Mouse (Mus musculus): ENCODE data around the gene Irs1. TPM values are rescaled to one million over a fixed set of nuclear protein-coding genes. Genes with fewer than 3 reads are reported as not detected.

Gene Irs1
- total and polyA plus RNA-seq, 3 experiments, result not detected

Other genes starting within 250 kb of the Irs1 start
- gene Gm9747, start 58.3 kb downstream of the Irs1 start, total RNA-seq (2012; rRNA removed), result not detected in 2 replicates
- gene Gm9747, start 58.3 kb downstream of the Irs1 start, polyA plus RNA-seq (2012; ENCODE audit: insufficient read depth in 1 of 2, insufficient read length in 2 of 2, low read depth in 1 of 2, low replicate concordance in 2 of 2, missing spikeins in 1 of 2), result not detected
- gene Rhbdd1, start 25.0 kb upstream of the Irs1 start, total RNA-seq (2012; rRNA removed), result 7.5 and 9.5 TPM in 2 replicates
- 10 to 100 TPM in 1 of 2 experiments, not detected in 1; 10.4 TPM for gene Rhbdd1, start 25.0 kb upstream of the Irs1 start, polyA plus RNA-seq (2012; ENCODE audit: insufficient read depth in 1 of 2, insufficient read length in 2 of 2, low read depth in 1 of 2, low replicate concordance in 2 of 2, missing spikeins in 1 of 2)

Data from MEL (cell line).